Mouse (Mus musculus) intestine, embryonic 16.5 days (tissue): ENCODE results near the gene Gstt4. TPM values are rescaled to one million over a fixed set of nuclear protein-coding genes. Genes with fewer than 3 reads are reported as not detected.

Experiments used
- ATAC-seq: fragments of 200-750 bp; cut with Nextera tagmentation; 2 replicates; pipeline ENCODE4 v1.8.0; 2017; ENCODE audit warnings: moderate TSS enrichment, moderate library complexity
- H3K27ac ChIP-seq: fragments of 300-500 bp; sonication (generic); 2 replicates; pipeline ENCODE4 v1.5.1; 2014; ENCODE audit warnings: mild to moderate bottlenecking, low read length
- H3K27me3 ChIP-seq: fragments of 300-500 bp; sonication (generic); replicated peaks from 2 replicates; pipeline ENCODE4 v1.6.1; 2014; ENCODE audit warnings: low read length, control low read depth, mixed read lengths; ENCODE audit not compliant: control insufficient read depth, insufficient read depth
- H3K36me3 ChIP-seq: fragments of 300-500 bp; sonication (generic); 2 replicates; pipeline ENCODE4 v1.6.1; 2014; ENCODE audit warnings: low read length, control low read depth; ENCODE audit not compliant: control insufficient read depth, insufficient read depth
- H3K4me1 ChIP-seq: fragments of 300-500 bp; sonication (generic); 2 replicates; pipeline ENCODE4 v1.6.1; 2014; ENCODE audit warnings: low read length, control low read depth, mixed read lengths; ENCODE audit not compliant: control insufficient read depth, insufficient read depth
- H3K4me2 ChIP-seq: fragments of 300-500 bp; sonication (generic); 2 replicates; pipeline ENCODE4 v1.6.1; 2014; ENCODE audit warnings: low read depth, low read length, control low read depth
- H3K4me3 ChIP-seq: fragments of 300-500 bp; sonication (generic); 2 replicates; pipeline ENCODE4 v1.5.1; 2014; ENCODE audit warnings: mild to moderate bottlenecking, low read length
- H3K9ac ChIP-seq: fragments of 300-500 bp; sonication (generic); 2 replicates; pipeline ENCODE4 v1.6.1; 2014; ENCODE audit warnings: low read depth, low read length
- H3K9me3 ChIP-seq: fragments of 300-500 bp; sonication (generic); 2 replicates; pipeline ENCODE4 v1.6.1; 2016; ENCODE audit warnings: low read length, control low read depth; ENCODE audit not compliant: control insufficient read depth
- WGBS: fragments of 180-500 bp; shearing (Covaris S2); extraction: QIAGEN DNeasy Blood & Tissue Kit; methylation state at CpG from one replicate; pipeline ENCODE4 v1.1.7; 2014; 5-methylcytosine and 5-hydroxymethylcytosine counted together
- polyA plus RNA-seq: library from polyadenylated mRNA; unstranded; fragments of >200 nt; fragmentation: Nextera tagmentation; extraction: Ambion mirVana; gene quantifications from 2 replicates; pipeline ENCODE4 v1.2.1, GENCODE M21; 2015

The Gstt4 gene
- polyA plus RNA-seq, 1 experiment from 2014 or later, result not detected

DNA sequence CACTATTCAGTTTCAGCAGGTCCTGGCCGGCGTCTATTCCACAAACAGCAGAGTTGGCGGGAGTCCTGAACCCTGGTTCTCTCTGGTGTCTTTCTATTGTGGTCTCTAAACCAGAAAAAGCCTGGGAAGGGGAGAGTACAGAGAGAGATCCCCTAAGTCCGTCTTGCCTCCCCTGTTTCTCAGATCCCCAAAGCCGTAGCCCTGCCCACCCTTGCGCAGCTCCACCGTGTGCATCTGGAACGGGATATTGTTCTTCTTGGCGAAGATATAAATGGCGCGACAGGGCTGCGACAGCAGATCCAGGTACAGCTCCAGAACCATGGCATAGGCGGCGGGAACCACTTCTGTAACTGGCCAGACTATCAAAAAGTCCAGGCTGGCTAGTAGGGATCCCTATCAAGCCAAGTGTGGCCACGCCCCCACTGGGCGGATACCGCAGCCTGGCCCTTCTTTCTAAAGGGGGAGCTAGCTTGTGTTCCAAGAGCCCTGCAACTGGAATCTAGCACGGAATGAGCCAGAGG is 24.1 kb downstream of the Gstt4 start, which contains the start of gene Gstt1:
TSS of gene Gstt1 (minus strand) at position 409 of the 521 bp plus-strand sequence.
- no peaks in the 10 kb centered on the region for H3K36me3 ChIP-seq
- peak within 1 kb of the TSS; percentile 67 for H3K9ac ChIP-seq
- peaks cover 14% of the 10 kb centered on the region for H3K4me1 ChIP-seq
- no peak within 1 kb of the TSS for H3K27ac ChIP-seq
- H3K9me3 ChIP-seq, result no peaks in the 10 kb centered on the region
- ATAC-seq, result peak; percentile 55
- no peaks in the 10 kb centered on the region for H3K27me3 ChIP-seq
- 1% methylated on average over 18 of the region's 18 CpGs for WGBS
- H3K4me2 ChIP-seq, result peak within 1 kb of the TSS; percentile 87
- peak within 1 kb of the TSS; percentile 53 for H3K4me3 ChIP-seq

DNA sequence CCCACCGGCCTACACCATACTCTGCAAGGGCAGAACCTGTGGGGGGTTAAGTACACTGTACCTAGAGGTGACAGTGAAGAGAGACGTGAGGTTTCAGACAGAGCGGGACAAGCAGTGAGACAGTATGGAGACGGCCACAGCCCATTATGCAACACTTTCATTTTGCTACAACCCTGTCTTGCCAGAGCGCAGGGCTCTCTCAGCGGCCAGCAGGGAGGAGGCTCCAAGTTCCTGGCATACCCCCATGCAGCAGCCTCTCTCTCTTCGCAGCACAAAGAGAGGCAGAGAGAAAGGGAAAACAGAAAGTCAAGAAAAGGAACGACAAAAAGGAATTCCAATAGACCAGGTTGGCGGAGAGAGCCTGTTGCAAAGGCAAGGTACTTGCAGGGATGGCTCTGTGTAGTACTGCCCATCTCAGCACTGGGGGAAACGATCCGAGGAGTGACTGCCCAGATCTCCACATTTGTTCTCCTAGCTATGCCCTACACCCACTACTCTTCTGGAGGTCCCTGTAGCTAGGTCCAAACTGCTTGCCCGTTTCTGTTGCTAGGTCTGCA is 24.6 kb downstream of the Gstt4 start:
- H3K9me3 ChIP-seq, result no peaks in the 10 kb centered on the region
- 2% methylated on average over 12 of the region's 12 CpGs for WGBS
- peak; percentile 70 for ATAC-seq
- no peak overlapping the region for H3K27ac ChIP-seq
- H3K36me3 ChIP-seq, result no peaks in the 10 kb centered on the region
- H3K4me1 ChIP-seq, result peaks cover 14% of the 10 kb centered on the region
- peak overlapping the region; percentile 87 for H3K4me2 ChIP-seq
- H3K4me3 ChIP-seq, result peak overlapping the region; percentile 53
- H3K9ac ChIP-seq, result peak overlapping the region; percentile 67
- no peaks in the 10 kb centered on the region for H3K27me3 ChIP-seq

- 49% methylated on average over 11 of the region's 11 CpGs for WGBS
- H3K4me1 ChIP-seq, result peaks cover 14% of the 10 kb centered on the region
- no peaks in the 10 kb centered on the region for H3K27me3 ChIP-seq
- no peaks in the 10 kb centered on the region for H3K36me3 ChIP-seq
- ATAC-seq, result no peak
- no peak overlapping the region for H3K27ac ChIP-seq
- peak overlapping the region; percentile 67; the same call in 1 of the 2 replicates for H3K9ac ChIP-seq
- no peaks in the 10 kb centered on the region for H3K9me3 ChIP-seq
- peak overlapping the region; percentile 87 for H3K4me2 ChIP-seq
- peak overlapping the region; percentile 53 for H3K4me3 ChIP-seq
Observed at GRCm38 (mm10) chr10:75796731-75797516, 25.4 kb downstream of the Gstt4 start.

- Histone ChIP-seq H3K4me2 (0 out of 2 replicates have a peak overlapping the region, but pooled peaks have one; percentile 10), H3K27me3 (no peaks in the 10 kb centered on the region), H3K27ac (peak overlapping the region; percentile 35), H3K4me3 (no peak overlapping the region), H3K36me3 (no peaks in the 10 kb centered on the region), H3K4me1 (peaks cover 18% of the 10 kb centered on the region), H3K9me3 (no peaks in the 10 kb centered on the region), H3K9ac (0 out of 2 replicates have a peak overlapping the region, but pooled peaks have one; percentile 32)
- peak; percentile 49 for ATAC-seq
- 29% methylated on average over 3 of the region's 3 CpGs for WGBS
Observed at GRCm38 (mm10) chr10:75794880-75795279, 27.5 kb downstream of the Gstt4 start.

- Histone ChIP-seq H3K27ac (peak overlapping the region; percentile 26), H3K36me3 (no peaks in the 10 kb centered on the region), H3K9me3 (no peaks in the 10 kb centered on the region), H3K4me3 (no peak overlapping the region), H3K4me2 (no peak overlapping the region), H3K27me3 (no peaks in the 10 kb centered on the region), H3K4me1 (peaks cover 16% of the 10 kb centered on the region), H3K9ac (no peak overlapping the region)
- WGBS, result 19% methylated on average over 7 of the region's 7 CpGs
- ATAC-seq, result no peak
Observed at GRCm38 (mm10) chr10:75790773-75791172, 31.6 kb downstream of the Gstt4 start.

DNA sequence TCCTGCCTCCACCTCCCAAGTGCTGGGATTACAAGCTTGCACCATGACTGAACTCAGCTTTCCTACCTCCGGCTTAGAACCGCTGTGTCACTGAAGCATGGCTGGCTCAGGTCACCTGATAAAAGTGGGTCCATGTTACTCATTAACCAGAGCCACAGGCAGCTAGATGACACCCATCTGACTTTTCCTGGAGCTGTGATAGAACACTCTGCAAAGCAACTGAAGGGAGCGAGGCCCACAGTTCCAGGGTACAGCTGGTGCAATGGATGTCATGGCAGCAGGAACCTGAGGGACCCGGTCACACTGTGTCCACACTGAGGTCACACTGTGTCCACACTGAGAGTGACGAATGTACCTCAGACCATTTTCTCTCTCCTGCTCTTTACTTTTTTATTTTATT is 32.5 kb downstream of the Gstt4 start:
- no peak overlapping the region for H3K9ac ChIP-seq
- no peak overlapping the region for H3K4me3 ChIP-seq
- no peak overlapping the region for H3K4me2 ChIP-seq
- H3K9me3 ChIP-seq, result no peaks in the 10 kb centered on the region
- H3K36me3 ChIP-seq, result no peaks in the 10 kb centered on the region
- 54% methylated on average over 5 of the region's 5 CpGs for WGBS
- no peaks in the 10 kb centered on the region for H3K27me3 ChIP-seq
- peak overlapping the region; percentile 33; the same call in 1 of the 2 replicates for H3K27ac ChIP-seq
- peaks cover 10% of the 10 kb centered on the region for H3K4me1 ChIP-seq
- peak; percentile 91 for ATAC-seq

- H3K27ac ChIP-seq, result no peak overlapping the region
- ATAC-seq, result peak; percentile 52; the same call in 1 of the 2 replicates
Observed at GRCm38 (mm10) chr10:75789081-75789735, 33.1 kb downstream of the Gstt4 start.

DNA sequence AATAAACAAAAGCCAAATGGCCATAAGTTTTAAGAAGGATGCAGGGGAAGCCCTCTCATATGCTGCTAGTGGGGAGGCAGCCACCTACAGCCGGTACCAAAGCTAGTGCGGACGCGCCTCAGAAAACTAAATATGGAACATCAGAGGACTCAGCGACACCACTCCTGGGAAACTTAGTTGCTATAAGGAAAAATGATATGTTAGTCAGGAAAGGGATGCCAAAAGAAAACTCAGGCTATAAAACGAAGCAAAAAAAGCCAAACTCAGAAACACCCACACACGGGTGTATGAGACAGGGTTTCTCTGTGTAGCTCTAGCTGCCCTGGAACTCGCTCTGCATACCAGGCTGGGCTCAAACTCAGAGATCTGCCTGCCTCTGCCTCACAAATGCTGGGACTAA is 34.1 kb downstream of the Gstt4 start:
- H3K4me2 ChIP-seq, result no peak overlapping the region
- no peak overlapping the region for H3K9ac ChIP-seq
- H3K4me3 ChIP-seq, result no peak overlapping the region
- peaks cover 5% of the 10 kb centered on the region; the same call in 1 of the 2 replicates for H3K4me1 ChIP-seq
- no peaks in the 10 kb centered on the region for H3K36me3 ChIP-seq
- no peak overlapping the region for H3K27ac ChIP-seq
- H3K27me3 ChIP-seq, result no peaks in the 10 kb centered on the region
- 95% methylated on average over 8 of the region's 8 CpGs for WGBS
- no peak for ATAC-seq
- H3K9me3 ChIP-seq, result no peaks in the 10 kb centered on the region

More at GRCm38 (mm10) chr10:75789081-75789735, 33.1 kb downstream of the Gstt4 start:
- WGBS, result 78% methylated on average over 6 of the region's 6 CpGs
- no peak overlapping the region for H3K9ac ChIP-seq
- no peaks in the 10 kb centered on the region for H3K36me3 ChIP-seq
- H3K4me3 ChIP-seq, result no peak overlapping the region
- peaks cover 5% of the 10 kb centered on the region; the same call in 1 of the 2 replicates for H3K4me1 ChIP-seq
- H3K9me3 ChIP-seq, result no peaks in the 10 kb centered on the region
- no peaks in the 10 kb centered on the region for H3K27me3 ChIP-seq
- H3K4me2 ChIP-seq, result no peak overlapping the region

DNA sequence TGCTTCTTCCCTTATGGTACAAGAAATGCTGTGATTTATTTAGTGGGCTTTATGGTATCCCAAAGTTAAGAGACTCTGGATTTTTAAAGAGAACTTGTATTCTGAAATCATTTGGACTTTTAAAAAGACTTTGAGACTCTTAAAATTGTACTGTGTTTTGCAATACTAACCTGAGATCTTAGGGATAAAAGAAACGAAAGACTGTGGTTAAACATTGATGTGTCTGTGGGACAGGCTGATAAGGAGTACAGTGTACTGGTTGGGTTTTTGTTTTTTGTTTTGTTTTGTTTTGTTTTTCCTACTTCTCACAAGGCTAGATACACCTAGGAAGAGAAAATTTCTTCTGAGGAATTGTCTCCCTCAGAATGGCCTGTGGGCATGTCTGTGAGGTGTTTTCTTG is 36.9 kb downstream of the Gstt4 start:
- no peak overlapping the region for H3K4me3 ChIP-seq
- WGBS, result 46% methylated on average over 1 of the region's 1 CpGs
- H3K36me3 ChIP-seq, result no peaks in the 10 kb centered on the region
- ATAC-seq, result no peak
- peaks cover 5% of the 10 kb centered on the region; the same call in 1 of the 2 replicates for H3K4me1 ChIP-seq
- no peaks in the 10 kb centered on the region for H3K9me3 ChIP-seq
- no peaks in the 10 kb centered on the region for H3K27me3 ChIP-seq
- no peak overlapping the region for H3K4me2 ChIP-seq
- H3K27ac ChIP-seq, result no peak overlapping the region
- no peak overlapping the region for H3K9ac ChIP-seq
